Comparison of ENCODE assay signal across 23 mouse cellular contexts in the genomic region with DNA sequence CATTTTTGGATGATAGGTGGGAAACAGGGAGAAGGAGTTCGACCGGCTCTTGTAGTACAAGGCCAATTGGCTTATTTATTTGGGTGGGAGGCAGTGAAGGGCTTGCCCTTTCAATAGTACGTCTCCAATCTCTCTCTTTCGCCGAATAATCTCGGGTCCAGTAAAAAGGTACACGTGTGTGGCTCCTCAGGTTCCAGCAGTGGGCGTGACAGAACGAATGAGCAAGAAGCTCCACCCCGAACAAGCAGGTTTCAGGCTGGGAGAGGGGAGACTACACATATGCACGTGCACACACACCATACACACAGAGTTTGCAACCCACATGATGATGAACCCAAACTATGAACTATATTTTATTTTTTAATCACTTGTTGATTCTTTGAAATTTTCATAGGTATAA.
DNase-seq lines count a peak whose midpoint lies in the region; TF ChIP-seq lines count a peak whose summit lies in the region.
"Had no signal": no experiment of that assay in that cellular context is flagged by ENCODE, and none has a peak within 500 bp of the region (broad histone marks: within the 10 kb centered on the region; RNA-seq: fewer than 3 reads in every experiment).

No protein-coding gene starts in this region.

- H3K4me1 ChIP-seq in ES-Bruce4 (ENCODE audit: control insufficient read depth, insufficient read depth, low read length) (peaks cover 6% of the 10 kb centered on the region), ES-E14 (ENCODE audit: control insufficient read depth in 2 of 2, insufficient read depth in 2 of 2, low read length in 2 of 2, poor library complexity in 1 of 2) (peaks cover 5 to 6% of the 10 kb centered on the region in 2 experiments; a peak in 3 of 4 replicates)
- H3K4me1 ChIP-seq: embryonic facial prominence, embryonic 15.5 days had no signal

- TF ChIP-seq POLR2A in ES-Bruce4 (IDR thresholded peaks at IDR 0.05; ENCODE audit: insufficient read depth, low read length), result no peak

- TF ChIP-seq CTCF in ES-Bruce4 (IDR thresholded peaks at IDR 0.05; ENCODE audit: low read depth, low read length), result no peak

- H3K9me3 ChIP-seq in ES-Bruce4 (replicated peaks; ENCODE audit: control insufficient read depth, insufficient read depth, low read length, poor library complexity, severe bottlenecking) (peaks cover 25% of the 10 kb centered on the region), ES-E14 (ENCODE audit: control insufficient read depth, insufficient read depth, low read depth, low read length) (no peaks in the 10 kb centered on the region)
- H3K9me3 ChIP-seq: embryonic facial prominence, embryonic 13.5 days; embryonic facial prominence, embryonic 15.5 days; forebrain, embryonic 12.5 days had no signal

- peak overlapping the region; percentile 94 for H3K27ac ChIP-seq in ES-Bruce4 (ENCODE audit: insufficient read depth, low read length)
- H3K27ac ChIP-seq in ES-E14 (ENCODE audit: insufficient read depth, low read depth, low read length, poor library complexity, severe bottlenecking), result peak overlapping the region; percentile 79
- H3K27ac ChIP-seq: embryonic facial prominence, embryonic 13.5 days; embryonic facial prominence, embryonic 15.5 days; forebrain, embryonic 10.5 days; forebrain, embryonic 12.5 days had no signal

- H3K36me3 ChIP-seq in ES-Bruce4 (ENCODE audit: control insufficient read depth, insufficient read depth, low read length, poor library complexity, severe bottlenecking) (no peaks in the 10 kb centered on the region), ES-E14 (ENCODE audit: control insufficient read depth, insufficient read depth, low read length, poor library complexity, severe bottlenecking) (peaks cover 2% of the 10 kb centered on the region; the same call in 1 of the 2 replicates)
- H3K36me3 ChIP-seq: embryonic facial prominence, embryonic 13.5 days; embryonic facial prominence, embryonic 15.5 days; forebrain, embryonic 10.5 days; forebrain, embryonic 12.5 days had no signal

- no peak overlapping the region for H3K4me3 ChIP-seq in ES-Bruce4 (ENCODE audit: low read depth, low read length)
- H3K4me3 ChIP-seq in ES-E14 (ENCODE audit: insufficient read depth in 1 of 2, low read depth in 1 of 2, low read length in 2 of 2, poor library complexity in 1 of 2, severe bottlenecking in 1 of 2), result no peak overlapping the region
- H3K4me3 ChIP-seq: embryonic facial prominence, embryonic 13.5 days; embryonic facial prominence, embryonic 15.5 days; erythroblast, embryonic 14.5 days; forebrain, embryonic 10.5 days; forebrain, embryonic 12.5 days had no signal

- peak; percentile 70; the same call in 1 of the 2 replicates for TF ChIP-seq EP300 in ES-Bruce4 (IDR thresholded peaks at IDR 0.05; ENCODE audit: insufficient read depth, low read depth, low read length)

- H3K9ac ChIP-seq in ES-Bruce4 (ENCODE audit: low read depth, poor library complexity, severe bottlenecking) (no peak overlapping the region), ES-E14 (ENCODE audit: insufficient read depth, low read depth, low read length, poor library complexity, severe bottlenecking) (no peak overlapping the region)
- H3K9ac ChIP-seq: embryonic facial prominence, embryonic 13.5 days; embryonic facial prominence, embryonic 15.5 days; forebrain, embryonic 12.5 days had no signal

- peak; percentile 41 for DNase-seq in heart, adult 11 months
- DNase-seq in heart, adult 9 months (ENCODE audit: low spot score in 2 of 2), result no peak
- DNase-seq in ES-E14 (ENCODE audit: low read depth, low spot score) (no peak), WW6 (ENCODE audit: low read depth, low spot score) (peak; percentile 38)
- no peak for DNase-seq in right cerebral cortex, postnatal 36 days (ENCODE audit: low spot score in 2 of 2)
- DNase-seq in layer of hippocampus, adult 18-20 months (ENCODE audit: low spot score in 2 of 2), result no peak
- no peak for DNase-seq in natural killer cell, adult 2 months (ENCODE audit: low spot score in 2 of 2)
- DNase-seq: adrenal gland, adult 8-10 months; adrenal gland, postnatal 14 days; adrenal gland, postnatal 36 days; B cell, adult 2 months; cerebellum, adult 11-12 months; cerebellum, adult 2 months; cerebellum, adult 9-10 months; cerebellum, postnatal 10 days; cerebellum, postnatal 25 days had no signal

- no peaks in the 10 kb centered on the region for H3K27me3 ChIP-seq in ES-Bruce4 (ENCODE audit: control insufficient read depth, insufficient read depth, low read length, poor library complexity, severe bottlenecking)
- H3K27me3 ChIP-seq: CH12.LX; embryonic facial prominence, embryonic 13.5 days; embryonic facial prominence, embryonic 15.5 days; forebrain, embryonic 12.5 days had no signal

- in situ Hi-C loops in ES-E14 (cut with MboI; ENCODE audit: low sequenced_read_pairs in 2 of 2, unreplicated experiment in 2 of 2), result no loop called here

TF ChIP-seq in ES-E14, 5 proteins besides CTCF, POLR2A, EP300 and RAD21:
- no peak for TF ChIP-seq ZNF384 (IDR thresholded peaks at IDR 0.05; ENCODE audit: low read depth, low read length)
- no peak for TF ChIP-seq CHD2 (IDR thresholded peaks at IDR 0.05; ENCODE audit: low read depth, low read length)
- no peak for TF ChIP-seq ZC3H11A (IDR thresholded peaks at IDR 0.05; ENCODE audit: borderline replicate concordance, low read depth, low read length)
- no peak for TF ChIP-seq MAFK (IDR thresholded peaks at IDR 0.05; ENCODE audit: insufficient read depth, low read depth, low read length)
- no peak for TF ChIP-seq HCFC1 (IDR thresholded peaks at IDR 0.05; ENCODE audit: borderline replicate concordance, insufficient read depth, low read length)

Comparison
In these comparisons a context has a peak if more than half of its experiments do, and no peak if none do; other contexts are left out.
1. DNase-seq: peak in heart, adult 11 months (single experiment) and WW6 (single experiment); none in heart, adult 9 months (0 of 2), ES-E14 (single experiment), right cerebral cortex, postnatal 36 days (0 of 2), layer of hippocampus, adult 18-20 months (0 of 2) and natural killer cell, adult 2 months (0 of 2).